Mouse (Mus musculus) adipocyte (in vitro differentiated cells): ENCODE results near the gene Ppp1r1c.
A peak's percentile ranks its signal among the peaks of the same experiment; 100 is the strongest.

Experiments used
- DNase-seq: peaks from one replicate; pipeline ENCODE4 v3.0.0-alpha.2; 2016; ENCODE audit warnings: low spot score

Ppp1r1c gene

GRCm38 (mm10) chr2:79707575-79707974, at the start of gene Ppp1r1c:
Gene Ppp1r1c, plus strand, starts transcription at chr2:79707780.
- DNase-seq = no peak

GRCm38 (mm10) chr2:79660417-79661185, 47.0 kb upstream of the Ppp1r1c start:
- no peak for DNase-seq

DNA sequence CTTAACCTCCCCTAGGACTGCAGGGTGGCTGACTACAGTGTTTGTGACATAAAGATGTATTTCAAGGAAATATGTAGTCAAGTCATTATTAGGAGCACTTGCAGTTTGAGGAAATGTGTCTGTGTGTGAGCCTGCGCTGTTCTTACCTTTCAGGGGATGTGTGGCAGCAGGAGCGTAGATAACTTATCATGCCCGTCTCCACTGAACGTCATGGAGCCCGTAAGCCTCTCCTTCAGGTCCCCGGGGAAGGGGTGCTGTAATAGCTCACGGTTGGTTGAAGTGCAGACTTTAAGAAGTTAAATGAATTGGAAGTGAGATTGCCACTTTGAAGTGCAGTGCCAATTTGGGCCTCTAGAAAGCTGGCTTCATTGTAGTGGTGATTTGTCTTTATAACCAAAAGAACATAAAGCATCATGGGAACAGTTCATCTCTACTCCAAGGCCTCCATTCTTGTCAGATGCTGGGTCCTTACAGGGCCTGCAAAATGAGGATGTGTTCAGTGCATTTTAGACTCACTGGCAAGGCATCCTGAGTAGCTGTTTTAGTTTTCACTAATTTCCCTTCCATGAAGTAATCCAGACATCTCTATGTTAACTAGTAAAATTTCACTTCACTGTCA, 46.0 kb upstream of the Ppp1r1c start:
- no peak for DNase-seq

- peak; percentile 45 for DNase-seq
Measured at GRCm38 (mm10) chr2:79664532-79665286, 42.9 kb upstream of the Ppp1r1c start.

GRCm38 (mm10) chr2:79665492-79665891, 42.1 kb upstream of the Ppp1r1c start:
- no peak for DNase-seq

DNA sequence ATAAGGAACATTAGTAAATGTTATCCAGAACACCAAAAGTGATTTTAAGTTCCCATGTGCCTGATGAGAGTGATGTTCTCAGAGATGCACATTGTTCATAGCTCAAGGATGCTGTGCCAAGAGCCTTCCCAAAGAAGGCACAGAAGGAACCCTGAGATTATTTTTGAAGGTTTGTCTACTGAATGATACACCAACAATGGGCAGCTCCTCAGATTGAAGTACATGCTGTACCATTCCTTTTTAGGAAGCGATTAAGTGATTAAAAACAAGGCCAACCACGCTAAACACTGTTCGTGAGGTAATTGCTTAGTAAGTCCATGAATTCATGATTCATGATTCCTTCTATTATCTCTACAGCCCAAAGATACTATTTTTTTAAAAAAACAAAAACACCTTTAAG, 32.3 kb upstream of the Ppp1r1c start:
- no peak for DNase-seq

- DNase-seq = no peak
Measured at GRCm38 (mm10) chr2:79677663-79678257, 29.8 kb upstream of the Ppp1r1c start.

DNA sequence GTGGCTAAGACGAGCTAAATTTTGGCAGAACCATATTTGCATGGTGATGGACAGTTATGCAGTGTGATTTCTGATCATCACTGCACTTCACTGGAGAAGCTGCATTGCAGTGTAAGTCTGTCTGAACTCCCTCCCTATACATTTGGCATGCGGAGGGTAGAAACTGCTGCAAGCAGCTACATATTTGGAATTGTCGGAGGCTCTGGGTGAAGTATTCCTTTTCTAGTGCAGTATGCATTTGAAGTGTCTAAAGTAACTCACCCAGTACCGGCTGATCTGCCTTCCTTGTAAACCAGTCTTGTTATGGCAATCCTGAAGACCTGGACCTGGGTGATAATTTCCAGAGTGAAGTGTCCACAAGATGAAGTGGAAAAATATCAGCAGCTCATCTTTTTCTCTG, 25.9 kb upstream of the Ppp1r1c start:
- DNase-seq = no peak

DNA sequence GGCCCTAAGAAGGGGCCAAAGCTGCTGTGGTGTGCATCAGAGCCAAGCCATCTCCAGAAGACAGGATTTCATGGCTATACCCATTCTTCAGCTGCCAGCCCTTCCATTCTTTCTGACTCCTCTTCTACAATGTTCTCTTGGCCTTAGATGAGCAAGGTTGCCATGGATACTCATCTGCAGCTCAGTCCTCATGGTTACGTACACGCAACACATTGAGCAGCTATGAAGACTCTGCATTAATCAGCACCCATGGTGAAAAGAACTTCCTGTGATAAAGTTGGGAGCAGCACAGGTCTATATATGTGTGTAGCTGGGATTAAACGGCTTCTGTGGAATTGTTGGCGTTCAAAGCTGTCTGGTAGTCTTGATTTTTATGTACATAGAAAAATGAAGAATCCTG, 24.3 kb upstream of the Ppp1r1c start:
- no peak for DNase-seq

DNA sequence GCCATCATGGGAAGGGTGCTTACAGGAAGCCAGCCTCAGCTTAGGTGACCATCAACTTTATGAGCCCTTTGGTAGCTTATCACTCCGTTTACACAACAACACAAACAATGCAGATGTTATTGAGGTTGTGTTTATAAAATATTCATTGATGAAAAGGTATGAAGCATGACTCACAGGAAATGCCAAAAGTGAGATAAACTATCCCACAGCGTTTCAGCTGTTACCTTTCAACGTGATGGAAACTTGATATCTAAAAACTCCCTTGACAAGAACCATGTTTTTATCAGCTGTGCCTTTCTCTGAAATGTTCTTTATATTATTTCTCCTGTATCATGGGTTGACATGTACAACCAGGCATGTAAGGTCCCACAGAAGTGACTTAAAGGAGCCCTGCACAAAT, 16.7 kb upstream of the Ppp1r1c start:
- DNase-seq = no peak

GRCm38 (mm10) chr2:79695190-79695589, 12.4 kb upstream of the Ppp1r1c start:
- DNase-seq = no peak

- DNase-seq = no peak
Measured at GRCm38 (mm10) chr2:79695939-79696338, 11.6 kb upstream of the Ppp1r1c start.

DNA sequence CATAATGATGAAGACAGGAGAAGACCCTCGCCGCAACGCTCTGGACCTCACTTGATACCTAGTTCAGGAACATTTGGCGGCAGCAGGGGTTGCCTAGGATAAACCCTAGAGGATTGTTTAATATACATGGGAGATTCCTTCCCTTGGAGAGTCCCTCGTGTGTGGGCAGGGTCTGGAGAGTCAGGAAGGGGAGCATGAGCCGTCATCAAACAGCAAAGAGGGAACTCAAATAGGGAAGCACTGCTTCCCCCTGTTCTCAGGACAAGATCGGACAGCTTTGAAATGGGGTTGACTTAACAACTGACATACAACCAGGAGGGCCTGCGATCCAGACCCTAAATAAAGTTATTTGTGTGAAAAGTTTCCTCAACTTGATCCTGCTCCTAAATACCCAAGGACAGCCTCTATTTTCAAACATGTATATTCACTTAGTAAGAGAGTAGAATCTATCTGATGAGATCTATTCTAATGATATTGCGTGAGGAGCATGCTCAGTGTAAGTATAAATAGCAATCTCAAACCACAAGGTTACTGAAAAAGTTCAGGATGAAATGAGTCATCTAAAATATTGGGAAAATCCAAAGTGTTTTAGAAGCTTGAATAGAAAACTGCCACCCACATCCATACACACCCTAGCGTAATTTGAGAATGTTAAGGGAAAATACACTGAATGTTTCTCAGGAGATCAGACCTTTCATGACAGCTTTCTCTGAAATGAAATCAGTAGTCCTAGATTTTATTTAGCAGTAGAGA, 10.9 kb upstream of the Ppp1r1c start:
- no peak for DNase-seq

- DNase-seq = peak; percentile 63
Measured at GRCm38 (mm10) chr2:79698166-79698565, 9.4 kb upstream of the Ppp1r1c start.

DNA sequence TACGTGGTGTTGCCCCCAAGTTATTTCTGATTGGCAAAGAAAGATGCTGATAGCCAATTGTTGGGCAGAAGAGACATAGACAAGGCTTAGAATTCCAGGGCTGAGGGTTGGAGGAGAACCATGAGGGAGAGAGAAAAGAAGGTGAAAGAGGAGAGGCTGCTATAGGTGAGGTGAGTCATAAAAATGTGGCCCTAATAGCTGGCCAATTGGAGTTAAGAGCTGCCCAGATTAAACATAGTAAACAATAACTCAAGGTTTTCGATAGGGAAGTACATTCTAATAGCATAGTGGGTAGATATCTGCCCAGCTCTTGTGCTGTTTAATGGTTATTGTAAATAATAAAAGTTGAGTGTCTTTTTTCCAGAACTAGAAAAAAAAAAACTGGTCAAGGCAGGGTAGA, 2.8 kb upstream of the Ppp1r1c start:
- no peak for DNase-seq

DNA sequence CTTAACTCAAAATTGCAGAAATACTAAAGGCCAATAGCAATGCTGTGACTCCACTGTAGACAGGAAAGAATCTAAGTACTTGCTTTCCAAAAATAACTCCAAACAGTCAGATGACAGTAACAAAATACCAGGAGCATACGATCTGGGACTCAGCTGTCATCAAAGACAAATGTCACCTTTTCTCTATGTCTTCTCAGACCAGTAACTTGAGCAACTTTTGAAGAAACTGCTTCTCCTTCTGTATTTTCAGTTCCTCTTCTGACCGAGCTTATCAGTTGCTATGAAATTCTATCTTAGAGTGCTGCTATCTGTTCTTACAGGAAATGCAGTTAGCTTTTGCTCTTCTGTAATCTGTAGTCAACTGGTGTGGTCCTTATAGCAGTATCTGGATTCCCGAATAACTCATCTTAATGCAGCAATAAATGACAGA, 6.1 kb downstream of the Ppp1r1c start:
- DNase-seq = no peak

- no peak for DNase-seq
Measured at GRCm38 (mm10) chr2:79714745-79715144, 7.2 kb downstream of the Ppp1r1c start.

DNA sequence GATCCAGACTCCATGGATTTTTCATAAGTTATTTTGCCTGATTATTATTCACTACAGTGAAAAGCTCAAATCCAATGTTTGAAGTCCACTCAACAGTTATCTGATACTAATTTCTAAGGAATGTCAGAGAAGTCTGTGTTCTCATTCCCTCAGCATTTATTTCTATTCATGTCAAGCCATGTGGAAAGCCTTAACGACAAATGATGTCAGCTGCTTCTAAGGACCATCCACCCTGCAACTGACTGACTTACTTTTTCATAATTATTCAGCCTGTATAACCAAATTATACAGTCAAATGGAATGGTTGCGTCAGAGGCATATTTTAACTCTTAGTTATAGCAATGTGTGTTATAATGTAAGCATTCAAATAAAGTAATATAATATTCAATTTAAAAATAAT, 8.3 kb downstream of the Ppp1r1c start:
- DNase-seq = no peak

- no peak for DNase-seq
Measured at GRCm38 (mm10) chr2:79717846-79718245, 10.3 kb downstream of the Ppp1r1c start.

DNA sequence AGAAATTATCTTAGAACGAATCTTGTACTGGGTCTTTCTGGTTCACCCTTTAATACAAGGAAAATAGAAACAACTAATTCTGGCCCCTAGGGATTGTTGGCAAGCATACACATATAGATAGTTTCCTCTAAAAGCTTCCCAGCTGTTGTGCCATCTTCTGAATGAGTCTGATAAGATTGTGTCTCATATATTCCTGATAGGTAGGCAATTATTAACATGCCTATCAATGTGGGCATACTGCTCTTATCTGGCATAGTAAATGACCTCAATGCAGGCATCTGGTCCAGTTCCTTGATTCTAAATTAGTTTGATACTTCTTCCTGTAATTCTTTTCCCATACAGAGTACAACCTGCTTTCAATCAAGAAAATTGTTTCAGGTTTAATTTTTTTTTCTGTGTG, 14.8 kb downstream of the Ppp1r1c start:
- DNase-seq = no peak

- DNase-seq = peak; percentile 78
Measured at GRCm38 (mm10) chr2:79738958-79739357, 31.4 kb downstream of the Ppp1r1c start.

DNA sequence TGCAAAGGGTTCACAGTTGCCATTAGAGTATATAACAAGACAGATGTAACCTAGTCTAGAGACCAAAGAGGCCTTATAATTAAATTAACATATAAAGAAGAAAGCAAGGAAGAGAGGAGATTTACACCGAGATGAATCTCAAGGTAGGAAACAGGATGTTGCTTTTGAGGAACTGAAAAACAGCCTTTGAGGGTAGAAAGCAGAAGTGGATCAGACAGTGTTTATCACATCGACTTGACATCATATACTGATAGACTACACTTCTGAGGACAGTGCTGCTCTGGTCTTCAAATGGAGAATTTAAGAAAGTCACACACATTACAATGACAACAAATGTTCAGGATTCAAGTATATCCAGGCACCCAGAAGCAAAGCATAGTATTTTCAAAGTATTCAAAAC, 34.4 kb downstream of the Ppp1r1c start:
- no peak for DNase-seq
